Mouse (Mus musculus): Measurements from ENCODE around the gene Gm28308. TPM values are rescaled to one million over a fixed set of nuclear protein-coding genes. Genes with fewer than 3 reads are reported as not detected.

Gm28308 gene
- polyA plus RNA-seq, 1 experiment: not detected

GRCm38 (mm10) chr6:52232984-52233545 lies 19.9 kb upstream of the Gm28308 start:
- H3K36me3 ChIP-seq (replicated peaks; ENCODE audit: low read length): no peaks in the 10 kb centered on the region
- peaks cover 97% of the 10 kb centered on the region for H3K27me3 ChIP-seq (replicated peaks)
- H3K9me3 ChIP-seq: peaks cover 5% of the 10 kb centered on the region; the same call in 1 of the 2 replicates

DNA sequence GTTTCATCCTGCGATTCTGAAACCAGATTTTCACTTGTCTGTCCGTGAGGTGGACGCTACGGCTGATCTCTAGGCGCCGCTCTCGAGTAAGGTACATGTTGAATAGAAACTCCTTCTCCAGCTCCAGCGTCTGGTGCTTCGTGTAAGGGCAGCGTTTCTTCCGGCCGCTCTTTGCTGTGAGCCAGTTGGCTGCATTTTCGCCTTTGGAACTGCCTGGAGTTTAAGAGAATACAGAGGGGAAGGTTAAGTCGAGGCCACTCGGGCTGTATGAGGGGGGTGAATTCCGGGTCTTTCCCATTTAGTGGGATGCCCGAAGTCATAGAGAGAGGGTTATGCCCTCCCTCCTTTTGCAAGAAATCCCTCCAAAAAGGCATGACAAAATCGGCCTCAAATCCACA lies 19.4 kb upstream of the Gm28308 start:
- no peak for TF ChIP-seq FLI1 (IDR thresholded peaks at IDR 0.05; ENCODE audit: low read length)
- TF ChIP-seq GATA1 (IDR thresholded peaks at IDR 0.05; ENCODE audit: borderline replicate concordance, low read length): no peak
- H3K36me3 ChIP-seq (replicated peaks; ENCODE audit: low read length): no peaks in the 10 kb centered on the region
- peaks cover 60% of the 10 kb centered on the region for H3K4me1 ChIP-seq
- H3K9me3 ChIP-seq: peaks cover 5% of the 10 kb centered on the region; the same call in 1 of the 2 replicates
- H3K4me3 ChIP-seq (replicated peaks): peak overlapping the region; percentile 85
- peaks cover 96% of the 10 kb centered on the region for H3K27me3 ChIP-seq (replicated peaks)

More at GRCm38 (mm10) chr6:52232984-52233545, 19.9 kb upstream of the Gm28308 start:
- peaks cover 57% of the 10 kb centered on the region for H3K4me1 ChIP-seq
- H3K4me3 ChIP-seq (replicated peaks): peak overlapping the region; percentile 85
- TF ChIP-seq FLI1 (IDR thresholded peaks at IDR 0.05; ENCODE audit: low read length): no peak

- TF ChIP-seq FLI1 (IDR thresholded peaks at IDR 0.05; ENCODE audit: low read length) (no peak), GATA1 (IDR thresholded peaks at IDR 0.05; ENCODE audit: borderline replicate concordance, low read length) (no peak)
- peaks cover 60% of the 10 kb centered on the region for H3K4me1 ChIP-seq
- peaks cover 5% of the 10 kb centered on the region; the same call in 1 of the 2 replicates for H3K9me3 ChIP-seq
- H3K4me3 ChIP-seq (replicated peaks): peak overlapping the region; percentile 85
- H3K36me3 ChIP-seq (replicated peaks; ENCODE audit: low read length): no peaks in the 10 kb centered on the region
- peaks cover 96% of the 10 kb centered on the region for H3K27me3 ChIP-seq (replicated peaks)
These were observed 18.9 kb upstream of the Gm28308 start for GRCm38 (mm10) chr6:52231885-52232567.

GRCm38 (mm10) chr6:52230516-52231165 lies 17.5 kb upstream of the Gm28308 start, which contains the start of gene Hoxa9:
Gene Hoxa9 (minus strand): TSS chr6:52231089.
- TF ChIP-seq FLI1 (IDR thresholded peaks at IDR 0.05; ENCODE audit: low read length): no peak
- TF ChIP-seq GATA1 (IDR thresholded peaks at IDR 0.05; ENCODE audit: borderline replicate concordance, low read length): no peak
- Histone ChIP-seq H3K4me1 (peaks cover 69% of the 10 kb centered on the region), H3K27me3 (replicated peaks) (peaks cover 96% of the 10 kb centered on the region), H3K4me3 (replicated peaks) (peak within 1 kb of the TSS; percentile 90), H3K9me3 (peaks cover 5% of the 10 kb centered on the region; the same call in 1 of the 2 replicates), H3K36me3 (replicated peaks; ENCODE audit: low read length) (no peaks in the 10 kb centered on the region)

DNA sequence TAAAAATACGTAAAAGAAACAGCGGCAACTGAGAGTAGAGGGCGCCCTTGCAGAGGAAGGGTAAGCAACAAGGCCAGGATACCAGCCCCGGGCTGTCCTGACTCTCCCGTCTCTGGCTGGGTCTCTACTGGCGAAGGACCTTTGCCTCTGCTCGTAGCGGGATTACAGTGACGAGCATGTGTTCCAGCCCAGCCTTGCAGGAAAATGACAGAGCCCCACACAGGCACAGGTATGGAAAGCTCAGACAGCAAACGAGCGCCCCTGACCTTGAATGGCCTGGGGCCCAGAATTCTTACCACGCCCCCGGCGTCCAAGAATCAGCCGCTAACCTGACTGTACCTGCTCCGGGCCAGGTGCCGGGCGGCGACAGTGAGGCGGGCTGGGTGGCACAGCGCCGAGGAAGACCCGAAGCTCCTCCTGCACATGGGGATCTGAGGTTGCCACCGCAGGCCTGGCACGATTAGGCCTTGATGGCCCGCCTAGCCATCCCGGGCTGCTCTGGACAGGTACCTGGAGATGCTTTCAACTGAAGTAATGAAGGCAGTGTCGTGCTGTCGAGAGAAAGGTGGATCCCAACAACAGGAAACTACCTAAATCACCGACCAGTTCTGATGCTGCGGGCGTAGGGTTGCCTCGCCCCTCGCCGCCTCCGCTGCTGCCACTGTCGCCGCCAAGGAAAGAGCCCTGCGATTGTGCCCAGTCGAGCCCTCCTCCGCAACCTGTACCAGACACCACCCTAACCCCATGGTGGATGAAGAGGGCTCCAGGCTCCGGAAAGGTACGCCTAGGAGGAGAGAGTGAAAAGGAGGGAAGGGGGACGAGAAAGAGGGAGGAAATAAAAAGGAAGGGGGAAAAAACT lies 16.6 kb upstream of the Gm28308 start:
- peaks cover 3% of the 10 kb centered on the region; the same call in 1 of the 2 replicates for H3K9me3 ChIP-seq
- no peaks in the 10 kb centered on the region for H3K36me3 ChIP-seq (replicated peaks; ENCODE audit: low read length)
- peaks cover 96% of the 10 kb centered on the region for H3K27me3 ChIP-seq (replicated peaks)
- TF ChIP-seq FLI1 (IDR thresholded peaks at IDR 0.05; ENCODE audit: low read length) (no peak), GATA1 (IDR thresholded peaks at IDR 0.05; ENCODE audit: borderline replicate concordance, low read length) (no peak)
- peak overlapping the region; percentile 90 for H3K4me3 ChIP-seq (replicated peaks)
- peaks cover 78% of the 10 kb centered on the region for H3K4me1 ChIP-seq

- H3K27me3 ChIP-seq (replicated peaks): peaks cover 96% of the 10 kb centered on the region
- H3K36me3 ChIP-seq (replicated peaks; ENCODE audit: low read length): no peaks in the 10 kb centered on the region
- TF ChIP-seq FLI1 (IDR thresholded peaks at IDR 0.05; ENCODE audit: low read length): no peak
- no peak for TF ChIP-seq GATA1 (IDR thresholded peaks at IDR 0.05; ENCODE audit: borderline replicate concordance, low read length)
- no peaks in the 10 kb centered on the region for H3K9me3 ChIP-seq
- H3K4me1 ChIP-seq: peaks cover 78% of the 10 kb centered on the region
- H3K4me3 ChIP-seq (replicated peaks): peak overlapping the region; percentile 90
These were observed 15.6 kb upstream of the Gm28308 start for GRCm38 (mm10) chr6:52228475-52229465.

DNA sequence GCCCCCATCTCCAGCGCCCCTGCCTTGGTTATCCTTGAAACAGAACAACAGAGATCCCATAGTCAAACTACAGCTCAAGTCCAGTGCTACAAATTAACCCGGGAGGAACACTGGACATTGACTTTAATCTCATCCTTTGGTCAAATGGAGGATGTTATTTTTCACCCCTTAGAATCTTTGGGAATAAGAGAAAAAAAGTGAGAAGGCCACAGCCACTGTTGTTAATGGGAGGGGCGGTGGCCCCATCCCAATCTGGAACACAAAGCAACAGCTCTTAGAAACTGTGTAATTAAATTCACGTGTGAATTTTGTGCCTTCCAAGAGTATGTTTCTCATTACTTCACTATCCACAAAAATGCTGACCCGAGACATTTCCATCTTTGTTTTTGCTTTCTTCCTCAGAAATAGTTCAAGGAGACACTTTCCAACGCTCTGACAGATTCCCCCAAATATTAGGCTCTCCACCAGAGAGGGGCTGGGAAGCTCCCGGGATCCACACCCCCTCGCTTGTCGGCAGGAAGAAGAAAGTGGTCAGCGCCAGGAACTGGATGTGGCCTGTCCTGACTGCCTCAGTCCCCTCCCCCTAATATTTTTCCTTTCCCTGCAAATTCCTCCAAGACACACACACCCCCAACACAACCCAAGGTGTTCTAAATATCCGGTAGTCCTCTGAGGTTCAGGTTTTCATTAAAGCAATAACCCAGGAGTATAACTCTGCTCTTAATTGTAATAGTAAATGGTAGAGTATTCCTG lies 14.5 kb upstream of the Gm28308 start:
- H3K4me1 ChIP-seq: peaks cover 69% of the 10 kb centered on the region
- H3K4me3 ChIP-seq (replicated peaks): peak overlapping the region; percentile 53
- no peak for TF ChIP-seq FLI1 (IDR thresholded peaks at IDR 0.05; ENCODE audit: low read length)
- TF ChIP-seq GATA1 (IDR thresholded peaks at IDR 0.05; ENCODE audit: borderline replicate concordance, low read length): no peak
- H3K36me3 ChIP-seq (replicated peaks; ENCODE audit: low read length): no peaks in the 10 kb centered on the region
- H3K9me3 ChIP-seq: no peaks in the 10 kb centered on the region
- H3K27me3 ChIP-seq (replicated peaks): peaks cover 93% of the 10 kb centered on the region
